Mouse (Mus musculus): ENCODE measurements around the gene Slc15a5.

DNA sequence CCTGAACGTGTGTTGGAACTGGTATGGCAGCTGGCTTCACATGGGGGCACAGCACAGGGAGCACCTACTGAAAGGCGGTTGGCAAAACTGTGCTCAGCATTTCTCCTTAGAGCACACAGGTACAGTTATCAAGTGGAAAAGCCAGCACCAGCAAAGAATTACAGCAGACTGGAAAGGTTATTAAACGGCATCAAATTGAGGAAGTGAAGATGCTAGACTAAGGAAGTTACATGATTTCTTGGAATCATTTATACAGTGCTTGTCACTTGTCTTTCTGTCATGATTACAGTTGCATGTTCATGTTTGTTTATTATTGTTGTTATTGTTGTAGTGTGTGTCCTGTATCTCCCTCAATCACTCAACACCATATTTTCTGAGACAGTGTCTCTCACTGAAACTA is 15.3 kb upstream of the Slc15a5 start:
- no peak for TF ChIP-seq CTCF (IDR thresholded peaks at IDR 0.05; ENCODE audit: control insufficient read depth, insufficient read depth, insufficient replicate concordance, low read depth, low read length)
- no peak for TF ChIP-seq POLR2A (IDR thresholded peaks at IDR 0.05; ENCODE audit: control insufficient read depth, low read depth, low read length)
